Mouse (Mus musculus): ENCODE measurements around the gene Eps8l2. TPM values are rescaled to one million over a fixed set of nuclear protein-coding genes. Genes with fewer than 3 reads are reported as not detected.

Gene Eps8l2
- polyA plus RNA-seq, 1 experiment, result 0.09 TPM

DNA sequence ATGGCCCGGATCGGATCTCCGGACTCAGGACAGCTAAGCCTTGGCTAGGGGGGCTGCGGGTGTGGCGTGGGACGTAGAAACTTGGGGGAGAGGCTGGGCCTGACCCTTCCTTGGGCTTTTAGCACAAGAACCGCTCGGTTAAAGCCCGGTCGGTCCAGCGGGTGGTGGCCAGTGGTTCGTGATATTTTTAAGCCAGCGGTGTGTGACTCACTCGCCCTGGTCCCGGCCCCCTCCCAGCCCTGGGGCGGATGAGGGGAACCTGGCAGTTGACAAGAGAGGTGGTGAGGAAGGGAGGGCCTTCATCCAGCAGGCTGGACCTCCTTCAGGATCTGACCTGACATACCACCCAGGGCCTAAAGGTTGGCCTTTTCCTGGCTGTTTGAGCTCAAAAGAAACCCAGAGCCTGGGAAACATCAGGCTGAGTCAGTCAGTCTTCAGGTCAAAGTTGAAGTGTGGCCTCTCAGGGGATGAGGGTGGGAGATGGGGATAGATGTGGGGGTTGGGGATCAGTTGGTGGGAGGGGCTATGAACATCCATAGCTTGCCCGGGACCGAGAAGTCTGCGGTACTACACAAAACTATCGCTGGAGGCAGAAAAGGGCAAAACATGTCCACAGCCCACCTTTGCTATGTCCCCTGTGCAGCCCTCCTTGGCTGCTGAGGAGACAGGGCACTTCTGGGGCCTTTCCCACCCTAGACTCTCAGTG is 688 bp downstream of the Eps8l2 start:
- TF ChIP-seq TAL1 (IDR thresholded peaks at IDR 0.05; ENCODE audit: low read length), result no peak
- no peak for TF ChIP-seq GATA1 (IDR thresholded peaks at IDR 0.05; ENCODE audit: low read length)
- H3K4me1 ChIP-seq (ENCODE audit: control insufficient read depth), result peaks cover 21% of the 10 kb centered on the region
- H3K27me3 ChIP-seq (ENCODE audit: control insufficient read depth), result peaks cover 10% of the 10 kb centered on the region
- H3K36me3 ChIP-seq (ENCODE audit: control insufficient read depth), result peaks cover 18% of the 10 kb centered on the region
- peak overlapping the region; percentile 52 for H3K4me3 ChIP-seq (replicated peaks)
- H3K9me3 ChIP-seq (ENCODE audit: control insufficient read depth, low read length), result no peaks in the 10 kb centered on the region

DNA sequence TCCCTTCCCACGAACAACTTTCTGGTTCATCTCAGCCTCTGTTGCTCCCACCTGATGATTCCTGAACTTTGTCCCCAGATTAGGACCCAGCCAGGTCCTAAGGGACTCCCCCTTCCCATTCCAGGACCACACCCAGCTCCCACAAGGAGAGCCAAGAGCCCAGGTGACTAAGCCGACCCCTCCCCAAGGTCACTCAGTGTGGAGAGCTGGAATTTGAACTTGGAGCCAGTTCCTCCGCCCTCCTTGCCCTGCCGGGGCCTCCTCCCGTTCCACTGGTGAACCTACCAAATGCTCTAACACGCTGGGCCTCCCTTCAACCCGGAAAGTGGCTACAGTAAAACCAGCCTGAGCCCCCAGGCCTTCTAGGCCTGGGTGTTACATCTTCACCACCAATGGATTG is 1.3 kb downstream of the Eps8l2 start:
- TF ChIP-seq GATA1 (IDR thresholded peaks at IDR 0.05; ENCODE audit: low read length) (no peak), TAL1 (IDR thresholded peaks at IDR 0.05; ENCODE audit: low read length) (no peak)
- Histone ChIP-seq H3K4me3 (replicated peaks) (no peak overlapping the region), H3K4me1 (ENCODE audit: control insufficient read depth) (peaks cover 21% of the 10 kb centered on the region), H3K36me3 (ENCODE audit: control insufficient read depth) (peaks cover 11% of the 10 kb centered on the region), H3K9me3 (ENCODE audit: control insufficient read depth, low read length) (no peaks in the 10 kb centered on the region), H3K27me3 (ENCODE audit: control insufficient read depth) (peaks cover 10% of the 10 kb centered on the region)

- Histone ChIP-seq H3K4me1 (ENCODE audit: control insufficient read depth) (peaks cover 21% of the 10 kb centered on the region), H3K36me3 (ENCODE audit: control insufficient read depth) (peaks cover 9% of the 10 kb centered on the region), H3K27me3 (ENCODE audit: control insufficient read depth) (peaks cover 10% of the 10 kb centered on the region), H3K4me3 (replicated peaks) (no peak overlapping the region), H3K9me3 (ENCODE audit: control insufficient read depth, low read length) (no peaks in the 10 kb centered on the region)
- TF ChIP-seq TAL1 (IDR thresholded peaks at IDR 0.05; ENCODE audit: low read length), result no peak
- TF ChIP-seq GATA1 (IDR thresholded peaks at IDR 0.05; ENCODE audit: low read length), result no peak
These were observed 1.8 kb downstream of the Eps8l2 start for GRCm38 (mm10) chr7:141340476-141340875.

- TF ChIP-seq TAL1 (IDR thresholded peaks at IDR 0.05; ENCODE audit: low read length) (no peak), GATA1 (IDR thresholded peaks at IDR 0.05; ENCODE audit: low read length) (no peak)
- Histone ChIP-seq H3K9me3 (ENCODE audit: control insufficient read depth, low read length) (no peaks in the 10 kb centered on the region), H3K4me1 (ENCODE audit: control insufficient read depth) (peaks cover 21% of the 10 kb centered on the region), H3K27me3 (ENCODE audit: control insufficient read depth) (peaks cover 10% of the 10 kb centered on the region), H3K4me3 (replicated peaks) (no peak overlapping the region), H3K36me3 (ENCODE audit: control insufficient read depth) (no peaks in the 10 kb centered on the region)
These were observed 3.1 kb downstream of the Eps8l2 start for GRCm38 (mm10) chr7:141341689-141342226.

- Histone ChIP-seq H3K4me3 (replicated peaks) (no peak overlapping the region), H3K4me1 (ENCODE audit: control insufficient read depth) (peaks cover 12% of the 10 kb centered on the region), H3K27me3 (ENCODE audit: control insufficient read depth) (peaks cover 10% of the 10 kb centered on the region), H3K9me3 (ENCODE audit: control insufficient read depth, low read length) (no peaks in the 10 kb centered on the region), H3K36me3 (ENCODE audit: control insufficient read depth) (no peaks in the 10 kb centered on the region)
- no peak for TF ChIP-seq GATA1 (IDR thresholded peaks at IDR 0.05; ENCODE audit: low read length)
- no peak for TF ChIP-seq TAL1 (IDR thresholded peaks at IDR 0.05; ENCODE audit: low read length)
These were observed 4.5 kb downstream of the Eps8l2 start for GRCm38 (mm10) chr7:141343230-141343629.

GRCm38 (mm10) chr7:141343696-141344095 is 5.0 kb downstream of the Eps8l2 start:
- Histone ChIP-seq H3K9me3 (ENCODE audit: control insufficient read depth, low read length) (no peaks in the 10 kb centered on the region), H3K4me1 (ENCODE audit: control insufficient read depth) (peaks cover 7% of the 10 kb centered on the region), H3K4me3 (replicated peaks) (no peak overlapping the region), H3K36me3 (ENCODE audit: control insufficient read depth) (no peaks in the 10 kb centered on the region), H3K27me3 (ENCODE audit: control insufficient read depth) (peaks cover 8% of the 10 kb centered on the region)
- TF ChIP-seq TAL1 (IDR thresholded peaks at IDR 0.05; ENCODE audit: low read length) (no peak), GATA1 (IDR thresholded peaks at IDR 0.05; ENCODE audit: low read length) (no peak)

DNA sequence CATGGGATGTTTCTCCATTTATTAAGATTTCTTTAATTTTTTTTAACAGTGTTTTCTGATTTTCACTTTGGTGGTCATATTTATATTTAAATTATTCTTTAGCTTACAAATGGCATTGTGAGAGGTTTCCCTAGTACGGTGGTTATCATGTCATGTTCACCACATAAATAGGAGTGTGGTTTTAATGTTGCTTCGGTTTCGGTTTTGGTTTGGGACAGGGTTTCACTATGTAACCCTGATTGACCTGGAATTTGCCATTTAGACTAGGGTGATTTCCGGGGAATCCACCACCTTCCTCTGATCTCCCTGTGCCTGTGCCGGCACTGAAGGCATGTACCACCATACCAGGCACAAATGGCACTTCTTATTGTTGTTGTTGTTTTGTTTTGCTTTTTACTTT is 6.1 kb downstream of the Eps8l2 start:
- no peaks in the 10 kb centered on the region for H3K9me3 ChIP-seq (ENCODE audit: control insufficient read depth, low read length)
- no peak for TF ChIP-seq GATA1 (IDR thresholded peaks at IDR 0.05; ENCODE audit: low read length)
- H3K4me1 ChIP-seq (ENCODE audit: control insufficient read depth), result no peaks in the 10 kb centered on the region
- peaks cover 4% of the 10 kb centered on the region for H3K27me3 ChIP-seq (ENCODE audit: control insufficient read depth)
- no peaks in the 10 kb centered on the region for H3K36me3 ChIP-seq (ENCODE audit: control insufficient read depth)
- H3K4me3 ChIP-seq (replicated peaks), result no peak overlapping the region

DNA sequence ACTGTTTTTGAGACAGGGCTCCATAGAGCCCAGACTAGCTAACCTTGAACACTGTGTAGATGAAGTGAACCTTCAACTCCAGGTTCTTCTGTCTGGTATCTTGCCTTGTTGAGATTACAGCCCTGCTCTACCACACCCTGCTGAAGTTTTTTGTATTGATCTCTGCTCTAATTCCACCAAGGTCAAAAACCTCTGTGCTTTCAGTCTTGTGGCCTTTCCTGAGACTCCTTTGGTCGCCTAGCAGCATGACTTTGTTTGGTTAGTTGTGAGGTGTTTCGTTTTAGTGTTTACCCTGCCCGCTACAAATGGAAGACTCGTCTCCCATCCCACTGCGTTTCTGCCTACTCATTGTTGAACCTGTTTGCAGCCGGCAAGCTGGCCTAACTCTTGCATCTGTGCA is 12.4 kb downstream of the Eps8l2 start:
- no peak overlapping the region for H3K4me3 ChIP-seq (replicated peaks)
- H3K27me3 ChIP-seq (ENCODE audit: control insufficient read depth), result peaks cover 18% of the 10 kb centered on the region
- H3K4me1 ChIP-seq (ENCODE audit: control insufficient read depth), result no peaks in the 10 kb centered on the region; the same call in 1 of the 2 replicates
- H3K36me3 ChIP-seq (ENCODE audit: control insufficient read depth), result peaks cover 3% of the 10 kb centered on the region; the same call in 1 of the 2 replicates
- TF ChIP-seq GATA1 (IDR thresholded peaks at IDR 0.05; ENCODE audit: low read length) (no peak), TAL1 (IDR thresholded peaks at IDR 0.05; ENCODE audit: low read length) (no peak)
- H3K9me3 ChIP-seq (ENCODE audit: control insufficient read depth, low read length), result no peaks in the 10 kb centered on the region

GRCm38 (mm10) chr7:141355051-141355450 is 16.4 kb downstream of the Eps8l2 start:
- H3K4me3 ChIP-seq (replicated peaks), result no peak overlapping the region
- peaks cover 4% of the 10 kb centered on the region for H3K4me1 ChIP-seq (ENCODE audit: control insufficient read depth)
- peaks cover 42% of the 10 kb centered on the region for H3K27me3 ChIP-seq (ENCODE audit: control insufficient read depth)
- no peaks in the 10 kb centered on the region for H3K9me3 ChIP-seq (ENCODE audit: control insufficient read depth, low read length)
- TF ChIP-seq TAL1 (IDR thresholded peaks at IDR 0.05; ENCODE audit: low read length) (no peak), GATA1 (IDR thresholded peaks at IDR 0.05; ENCODE audit: low read length) (no peak)
- H3K36me3 ChIP-seq (ENCODE audit: control insufficient read depth), result peaks cover 9% of the 10 kb centered on the region; the same call in 1 of the 2 replicates

Data from erythroblast, embryonic 14.5 days (primary cell).